Mouse (Mus musculus): ENCODE measurements at regions not wholly inside any gene's neighbourhood (a gene's known extent, or its start where the extent isn't known, plus 50 kb on each side); places are given as distances from the start of the nearest gene placed in this dataset.

DNA sequence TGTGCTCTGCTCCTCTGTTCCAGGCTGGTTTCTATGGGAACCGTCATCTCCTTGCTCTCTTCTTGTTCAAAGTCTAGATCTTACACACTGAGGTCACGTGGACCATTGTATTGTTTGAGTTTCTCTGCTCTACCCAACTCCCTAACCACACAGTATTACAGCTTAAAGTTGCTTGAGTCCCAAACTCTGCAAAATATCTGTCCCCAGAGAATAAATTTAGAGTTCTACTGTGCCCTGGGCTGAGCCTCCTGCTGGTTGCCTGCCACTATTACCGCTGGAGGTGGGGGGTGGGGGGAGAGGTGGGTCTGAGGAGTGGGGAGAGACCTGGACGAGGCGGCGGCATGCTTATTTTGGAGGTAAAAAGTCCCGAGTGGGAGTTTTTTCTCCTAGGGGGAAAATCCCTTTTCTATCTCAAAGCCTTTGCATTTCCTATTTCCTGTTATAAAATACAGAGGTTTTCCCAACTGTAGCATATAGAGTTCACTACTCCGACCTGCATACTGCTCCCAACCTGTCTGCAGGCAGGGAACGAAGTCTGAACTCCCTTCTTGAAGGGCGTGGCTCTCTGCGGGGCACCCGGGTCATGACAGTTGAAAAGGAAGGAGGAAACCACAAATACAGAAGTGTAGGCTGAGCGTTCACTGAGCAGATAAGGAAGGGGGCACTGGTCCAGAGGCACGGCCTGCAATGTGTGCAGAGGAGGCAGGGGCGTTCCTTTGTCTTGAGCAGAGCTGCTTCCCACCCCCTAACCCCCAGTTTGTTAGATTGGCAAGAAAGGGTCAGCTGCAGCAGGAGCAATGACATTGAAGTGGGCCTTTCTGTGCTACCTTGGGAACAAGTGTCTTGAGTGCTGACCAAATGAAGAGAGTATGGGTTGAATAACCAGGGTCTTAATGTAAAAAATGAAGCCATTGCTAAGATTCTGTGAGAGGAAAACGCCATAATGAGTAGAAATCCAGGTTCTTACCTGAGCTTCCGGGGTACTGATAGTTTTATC lies 188.7 kb downstream of the Akap7 start:
- DNase-seq = no peak

DNA sequence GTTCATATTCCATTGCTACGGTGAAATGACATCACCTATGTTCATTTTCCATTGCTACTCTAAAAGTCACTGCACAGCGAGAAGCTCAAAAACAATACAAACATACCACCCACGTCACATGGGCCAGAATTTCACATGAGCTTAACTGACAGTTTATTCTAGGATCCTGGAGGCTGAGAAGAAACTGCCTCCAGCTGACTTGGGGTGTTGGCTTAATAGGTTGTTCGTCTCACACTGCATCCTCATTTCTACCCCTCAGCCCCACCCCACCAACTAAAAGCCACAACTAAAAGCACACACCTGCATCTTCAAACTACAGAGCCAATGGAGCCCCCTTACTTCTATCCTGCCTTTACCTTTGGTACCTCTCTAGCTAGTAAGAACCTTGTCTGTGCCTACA lies 187.0 kb upstream of the Arg1 start:
- DNase-seq = no peak

DNA sequence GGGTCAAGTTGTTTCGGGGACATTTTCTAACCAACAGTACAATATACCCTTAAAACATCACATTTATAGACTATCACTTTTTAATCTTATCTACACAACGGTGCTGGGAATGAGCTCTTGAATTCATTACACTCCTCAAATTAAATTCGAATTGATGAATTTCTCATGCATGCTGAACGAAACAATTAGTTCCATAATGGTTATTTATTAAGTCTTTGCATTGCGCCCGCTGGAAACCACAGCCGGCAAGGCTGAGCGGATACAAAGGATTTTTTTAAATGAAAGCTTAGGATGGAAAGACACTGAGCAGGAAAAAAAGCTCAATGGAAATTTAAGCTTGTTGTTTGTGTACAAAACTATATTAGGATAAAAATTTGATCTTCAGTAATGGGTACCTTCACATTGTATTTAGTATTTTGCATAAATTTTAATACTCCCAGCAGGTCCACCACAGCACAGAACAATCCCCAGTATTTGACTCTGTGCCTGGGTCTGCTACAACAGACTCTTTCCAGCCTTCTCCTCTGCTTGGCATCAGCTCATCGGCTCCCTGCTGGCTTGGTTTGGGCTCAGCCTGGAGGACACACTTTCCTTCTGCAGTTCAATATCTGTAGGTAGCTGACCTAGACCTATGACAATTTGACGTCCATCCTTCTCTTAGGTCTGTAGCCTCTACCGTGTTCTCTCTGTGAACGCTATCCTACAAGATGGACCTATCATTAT lies 185.3 kb upstream of the Arg1 start:
- DNase-seq = no peak

DNA sequence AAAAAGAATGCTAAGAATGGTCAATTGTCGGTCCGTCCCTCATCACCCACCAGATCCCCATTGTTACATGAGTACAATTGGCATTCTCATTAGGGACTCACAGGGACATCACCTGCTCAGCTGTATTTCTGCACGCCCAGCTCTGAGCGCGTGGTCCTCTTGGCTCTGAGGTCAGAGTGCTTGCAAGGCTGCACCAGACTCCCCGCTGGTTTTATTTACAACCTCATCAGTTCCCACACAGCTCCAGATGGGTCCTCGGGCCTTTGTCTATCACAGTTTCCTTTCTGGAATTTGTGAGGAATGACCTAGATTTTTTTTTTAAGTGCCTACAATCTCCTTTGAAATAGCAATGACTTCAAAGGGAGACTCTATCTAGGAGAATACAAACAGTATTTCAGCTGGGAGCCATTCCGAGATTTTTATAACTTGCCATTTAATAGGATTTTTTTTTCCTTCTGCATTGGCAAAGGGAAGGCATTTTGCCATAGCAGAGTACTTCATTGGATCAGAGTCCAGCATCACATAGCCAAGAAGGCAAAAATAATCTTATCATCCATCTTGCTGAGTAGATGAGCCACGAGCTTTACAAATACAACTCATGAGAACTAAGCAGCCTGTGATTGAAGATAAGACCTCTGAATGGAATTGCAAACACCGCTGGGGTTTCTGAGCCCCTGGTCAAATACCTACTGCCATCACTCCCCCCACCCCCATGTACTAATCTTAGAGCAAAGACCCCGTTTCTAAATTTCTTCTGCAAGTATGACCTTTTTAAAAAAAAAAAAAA lies 184.5 kb upstream of the Arg1 start:
- DNase-seq = no peak

DNA sequence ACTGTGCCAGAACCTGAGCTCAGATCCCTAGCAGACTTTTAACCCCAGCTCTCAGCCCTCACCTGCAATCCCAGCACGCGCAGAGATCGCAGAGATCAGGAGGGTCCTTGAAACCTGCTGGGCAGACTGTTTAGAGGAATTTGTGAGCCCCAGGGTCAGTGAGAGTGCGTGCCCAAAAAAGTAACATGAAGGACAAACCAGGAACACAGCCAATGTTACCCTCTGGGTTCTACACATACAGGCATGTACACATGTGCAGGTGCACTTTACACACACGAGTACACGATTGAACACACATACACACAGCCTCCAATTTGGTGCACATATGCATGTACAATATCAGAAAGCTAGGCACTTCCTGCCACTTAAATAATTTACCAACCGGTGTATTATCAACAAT lies 183.9 kb upstream of the Arg1 start:
- no peak for DNase-seq

DNA sequence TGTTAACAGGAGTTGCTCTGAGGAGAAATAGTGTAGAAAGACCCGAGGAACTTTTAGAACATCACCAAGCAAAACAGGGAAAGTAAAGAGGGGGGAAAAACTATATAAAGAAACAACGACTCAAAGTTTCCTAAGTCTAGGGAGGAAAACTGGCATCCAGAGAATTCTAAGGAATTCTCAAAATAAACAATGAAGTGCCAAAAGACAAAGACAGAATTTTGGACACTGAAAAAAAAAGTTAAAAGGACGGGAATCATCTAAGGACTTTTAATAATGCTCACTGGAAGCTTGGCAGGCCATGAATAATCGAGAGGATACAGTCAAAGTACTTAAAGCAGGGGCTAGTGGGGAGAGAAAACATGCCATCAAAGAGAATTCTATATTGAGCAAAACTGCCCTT lies 170.8 kb upstream of the Arg1 start:
- no peak for DNase-seq

DNA sequence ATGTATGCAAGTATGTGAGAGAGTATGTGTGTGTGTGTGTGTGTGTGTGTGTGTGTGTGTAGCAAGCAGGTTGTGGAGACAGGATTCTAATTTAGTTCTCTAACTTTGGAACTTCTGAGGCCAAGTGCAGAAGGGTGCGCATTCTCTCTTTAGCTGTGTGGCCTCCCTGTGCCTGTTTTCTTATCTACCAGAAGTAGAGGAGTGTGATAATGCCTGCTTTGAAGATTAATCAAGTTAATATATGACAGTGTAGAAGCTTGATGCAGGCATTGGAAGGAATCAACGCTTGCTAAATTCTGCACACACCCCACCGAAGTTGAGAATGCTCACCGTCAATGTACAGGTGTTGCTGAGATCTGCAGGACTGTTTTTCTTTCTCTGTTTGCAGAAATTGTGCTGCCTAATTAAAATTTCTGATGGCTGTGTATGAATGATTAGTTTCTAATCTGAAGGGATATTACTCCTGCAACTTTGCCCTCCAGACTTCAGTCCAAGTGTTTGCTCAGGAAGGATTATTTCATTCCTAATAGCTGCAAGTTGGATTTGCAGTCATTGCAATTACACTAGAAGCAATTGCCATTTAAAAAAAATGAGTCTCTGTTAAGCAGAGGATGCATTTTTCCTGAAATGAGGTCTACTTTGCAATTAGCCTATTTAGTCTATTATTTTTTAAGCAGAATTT lies 162.6 kb upstream of the Arg1 start:
- DNase-seq = no peak

DNA sequence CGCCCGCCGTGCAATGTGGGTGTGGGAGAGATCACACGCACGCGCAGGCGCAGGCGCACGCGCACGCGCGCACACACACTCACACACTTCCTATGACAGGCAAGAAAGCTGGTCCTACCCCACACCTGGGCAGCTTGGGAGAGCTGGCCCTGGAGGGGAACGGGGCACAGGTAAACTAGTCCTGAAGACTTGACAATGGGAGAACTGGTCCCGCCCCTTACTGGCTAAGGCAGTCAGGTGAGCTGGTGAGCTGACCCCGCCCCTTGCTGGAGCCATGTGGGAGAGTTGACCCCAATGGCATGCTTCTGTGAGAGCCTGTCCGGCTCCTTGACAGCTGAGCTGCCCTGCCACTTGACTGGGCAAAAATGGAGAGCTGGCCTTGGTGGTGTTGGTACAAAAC lies 159.5 kb upstream of the Arg1 start:
- no peak for DNase-seq

DNA sequence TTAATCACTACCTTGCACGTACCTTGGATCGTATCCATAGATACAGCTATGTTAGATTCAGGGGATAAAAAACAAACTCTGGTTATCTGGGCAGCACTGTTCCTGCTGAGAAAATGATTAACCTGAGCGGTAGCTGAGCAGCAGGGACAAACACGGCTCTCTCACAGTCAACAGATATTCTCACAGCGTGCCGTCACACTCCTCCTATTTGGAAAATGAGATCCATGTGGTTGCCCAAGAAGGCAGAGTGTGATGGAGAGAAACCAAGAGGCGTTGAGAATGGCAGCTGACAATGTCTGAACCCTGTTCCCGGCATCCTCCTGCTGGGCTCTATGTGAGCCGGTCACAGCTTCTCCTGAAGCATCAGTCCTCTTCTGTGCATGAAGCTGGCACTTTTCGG lies 155.6 kb upstream of the Arg1 start:
- peak; percentile 14 for DNase-seq

DNA sequence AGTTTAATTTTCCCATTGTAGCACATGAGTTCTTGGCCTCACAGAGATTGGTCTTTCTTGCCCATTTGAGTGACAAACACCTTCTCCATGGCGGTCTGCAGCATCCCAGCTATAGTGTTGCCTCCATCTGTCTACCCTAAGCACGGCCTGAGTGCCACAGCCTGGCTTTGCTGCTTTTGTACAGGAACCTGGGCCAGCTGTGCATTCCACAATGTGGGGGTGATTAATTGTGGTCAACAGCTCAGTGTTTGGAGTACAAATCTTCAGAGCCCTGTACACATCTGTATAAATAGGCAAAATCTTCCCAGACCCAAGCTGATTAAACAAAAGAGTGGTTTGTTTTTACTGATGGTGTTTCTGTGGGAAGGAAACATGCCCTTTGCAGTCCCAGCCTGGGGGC lies 145.3 kb upstream of the Arg1 start:
- DNase-seq = no peak

DNA sequence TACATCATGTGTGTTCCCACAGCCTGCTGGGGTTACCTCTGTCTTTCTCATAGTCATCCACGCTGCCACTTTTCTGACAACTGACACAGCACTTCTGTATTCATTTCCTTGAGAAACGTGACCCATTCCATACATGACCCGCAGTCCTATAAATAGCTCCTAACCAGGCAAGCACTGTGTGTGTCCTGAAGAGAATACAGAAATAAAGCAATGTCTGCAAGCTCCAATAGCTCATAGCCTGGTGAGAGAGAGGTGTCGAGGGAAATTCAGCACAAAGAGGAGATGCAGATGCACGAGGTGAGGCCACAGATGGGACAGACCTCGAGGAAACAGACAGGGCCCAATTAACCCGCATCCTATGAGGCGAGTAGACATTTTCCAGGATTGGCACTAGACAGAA lies 141.0 kb upstream of the Arg1 start:
- no peak for DNase-seq

DNA sequence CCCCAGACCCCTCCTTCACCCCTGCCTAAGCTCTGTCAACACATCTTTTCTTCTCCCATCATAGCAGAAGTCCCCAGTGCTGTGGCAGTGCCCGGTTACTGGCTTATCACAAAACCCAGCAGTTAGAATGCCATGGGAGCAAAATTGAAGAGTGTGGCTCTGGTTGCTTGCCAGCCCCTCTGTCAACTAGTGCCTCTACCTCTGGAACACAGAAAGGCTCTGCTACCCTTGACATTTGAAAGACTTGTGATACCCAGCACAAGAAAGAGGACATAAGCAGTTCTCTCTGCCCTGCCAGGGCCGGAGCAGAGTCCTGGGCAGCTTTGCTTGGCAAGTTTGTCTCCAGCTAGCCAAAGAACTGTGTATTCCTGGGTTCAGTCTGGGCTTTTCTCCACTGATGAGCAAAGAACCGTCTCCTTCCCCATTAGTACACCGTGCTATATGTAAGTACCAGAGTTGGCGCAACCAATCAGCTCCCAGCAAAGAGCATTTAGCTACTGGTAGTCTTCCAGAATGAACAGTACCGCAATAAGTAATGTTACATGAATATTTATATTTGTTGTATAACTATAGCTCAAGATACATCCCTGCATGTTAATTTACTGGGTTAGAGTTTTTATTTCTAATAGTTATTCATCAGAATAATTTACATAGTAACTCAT lies 137.5 kb upstream of the Arg1 start:
- no peak for DNase-seq

DNA sequence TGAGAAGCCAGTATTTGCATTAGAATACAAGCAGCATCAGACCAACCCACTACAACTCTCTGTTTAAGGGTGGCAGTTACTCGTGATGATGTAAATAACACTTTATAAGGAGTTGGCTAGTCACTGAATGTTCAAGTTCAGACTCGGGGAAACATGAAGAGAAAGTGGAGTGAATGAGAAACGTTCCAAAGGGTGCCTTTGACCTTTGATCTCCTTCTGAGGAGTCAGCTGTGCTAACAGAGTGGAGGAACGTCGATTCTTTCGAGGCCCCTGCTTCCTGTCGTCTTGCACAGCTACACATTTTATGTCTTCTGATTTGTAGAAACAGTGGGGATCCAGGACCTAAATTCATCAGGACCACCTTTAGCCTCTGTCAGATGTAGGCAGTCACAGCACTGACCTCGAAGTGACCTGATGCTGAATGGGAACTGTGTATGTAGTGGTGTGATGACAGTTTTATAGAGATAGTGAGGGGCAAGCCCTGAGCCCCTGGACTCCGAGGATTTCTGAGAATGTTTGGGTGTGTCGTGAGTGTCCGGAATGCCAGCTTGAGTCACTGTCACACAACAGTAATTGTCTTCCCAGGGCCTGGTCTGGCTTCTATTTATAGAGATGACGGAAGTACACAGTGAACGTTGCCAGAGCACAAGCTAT lies 134.2 kb upstream of the Arg1 start:
- DNase-seq = no peak

DNA sequence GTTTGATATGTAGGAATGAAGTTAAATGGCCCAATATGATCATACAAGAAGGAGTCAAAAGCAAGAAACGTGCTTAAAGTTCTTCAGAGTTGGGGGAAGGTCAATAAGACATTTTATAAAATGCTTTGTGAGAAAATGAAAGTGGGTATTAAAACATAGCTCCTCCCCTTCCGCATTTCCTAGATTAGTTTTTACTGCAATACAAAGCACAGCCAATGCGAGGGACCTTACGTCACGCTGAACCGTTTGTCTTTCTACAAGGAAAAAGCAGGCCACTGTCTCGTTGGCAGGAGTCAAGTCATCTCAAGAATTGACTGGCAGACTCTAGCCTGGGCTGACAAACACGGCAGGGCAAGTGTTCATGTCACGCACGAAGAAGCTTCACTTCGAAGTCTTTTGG lies 131.4 kb upstream of the Arg1 start:
- DNase-seq = no peak

DNA sequence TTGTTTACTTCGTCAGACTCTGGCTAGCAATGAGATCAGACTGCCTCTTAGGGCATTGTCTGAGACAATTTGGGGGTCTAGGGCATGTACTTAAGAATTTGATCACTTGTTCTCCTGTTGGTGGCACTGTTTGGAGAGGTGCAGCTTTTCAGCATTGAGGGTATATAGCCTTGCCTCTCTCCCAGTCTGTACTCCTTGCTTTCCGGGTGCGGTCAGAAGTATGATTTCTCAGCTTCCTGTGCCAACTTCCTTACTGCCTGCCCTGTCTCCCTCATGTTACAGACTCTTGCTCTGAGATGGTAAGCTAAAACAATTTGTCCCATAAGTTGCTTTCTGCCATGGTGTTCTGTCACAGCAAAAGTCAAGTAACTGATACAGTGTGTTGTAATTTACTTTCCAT lies 124.7 kb upstream of the Arg1 start:
- DNase-seq = no peak

DNA sequence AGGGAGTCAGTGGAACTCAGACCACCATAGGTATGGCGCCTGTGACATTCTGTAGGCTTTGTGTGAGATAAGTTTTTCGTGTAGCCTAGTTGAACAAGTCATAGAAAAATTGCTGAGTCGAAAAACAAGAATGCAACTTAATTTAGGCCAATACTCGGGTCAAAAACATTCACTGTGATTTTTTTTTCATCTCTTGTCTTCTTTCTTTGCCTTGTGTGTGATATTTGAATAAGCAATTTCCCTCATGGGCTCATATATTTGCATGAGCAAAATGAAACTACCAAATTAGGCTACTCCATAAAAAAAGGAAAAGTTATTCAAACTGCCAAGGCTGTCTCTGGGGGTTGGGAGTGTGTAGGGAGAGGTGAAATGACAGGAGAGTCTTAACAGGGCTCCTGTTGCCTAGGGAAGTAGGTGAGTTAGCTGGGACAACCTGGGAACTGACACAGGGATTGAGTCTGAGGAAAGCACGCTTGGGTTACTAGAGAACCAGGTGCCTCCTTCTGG lies 124.1 kb upstream of the Arg1 start:
- DNase-seq = no peak

DNA sequence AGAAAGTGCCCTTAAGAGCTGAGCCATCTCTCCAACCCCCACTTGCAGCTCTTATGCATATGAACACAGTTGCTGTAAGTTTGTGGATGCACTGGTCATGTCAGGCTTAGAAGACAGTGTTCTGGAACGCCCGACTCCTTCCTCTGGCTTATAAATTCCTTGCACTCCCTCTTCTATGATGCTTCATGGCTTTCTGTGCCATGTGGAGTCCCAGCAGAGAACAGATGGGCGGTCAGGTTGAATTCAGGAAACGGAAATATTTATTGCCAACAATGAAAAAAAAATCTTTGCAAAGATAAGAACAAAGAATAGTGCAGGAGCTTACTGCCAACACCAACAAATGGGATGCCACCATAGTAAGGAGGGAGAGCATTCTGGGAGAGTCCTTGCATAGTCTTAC lies 113.9 kb upstream of the Arg1 start:
- DNase-seq = no peak

DNA sequence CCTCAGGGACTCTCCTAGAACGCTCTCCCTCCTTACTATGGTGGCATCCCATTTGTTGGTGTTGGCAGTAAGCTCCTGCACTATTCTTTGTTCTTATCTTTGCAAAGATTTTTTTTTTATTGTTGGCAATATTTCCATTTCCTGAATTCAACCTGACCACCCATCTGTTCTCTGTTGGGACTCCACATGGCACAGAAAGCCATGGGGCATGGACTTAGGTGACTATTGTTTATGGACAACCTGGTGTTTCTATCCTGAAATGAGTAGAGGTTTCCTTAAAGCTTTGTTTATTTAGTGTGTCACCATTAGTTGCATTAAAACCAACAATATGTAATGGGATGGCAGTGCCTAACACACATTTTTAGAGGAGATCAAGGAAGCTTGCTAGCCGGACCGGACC lies 112.6 kb upstream of the Arg1 start:
- DNase-seq = no peak

DNA sequence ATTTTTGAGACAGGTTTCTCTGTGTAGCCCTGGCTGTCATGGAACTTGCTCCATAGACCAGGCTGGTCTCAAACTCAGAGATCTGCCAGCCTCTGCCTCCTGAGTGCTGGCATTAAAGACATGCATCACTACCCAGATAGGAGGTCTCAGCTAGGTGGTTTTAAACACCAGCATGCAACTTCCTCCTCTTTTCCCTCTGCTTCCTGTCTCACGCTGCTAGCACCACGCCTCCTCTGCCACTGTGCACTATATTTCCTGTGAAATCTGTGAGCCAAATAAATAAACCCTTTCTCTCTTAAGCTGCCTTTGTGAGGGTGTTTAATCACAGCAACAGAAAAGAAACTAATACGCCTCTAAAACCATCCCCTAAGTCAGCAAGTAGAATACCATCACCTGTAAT lies 109.6 kb upstream of the Arg1 start:
- DNase-seq = no peak

DNA sequence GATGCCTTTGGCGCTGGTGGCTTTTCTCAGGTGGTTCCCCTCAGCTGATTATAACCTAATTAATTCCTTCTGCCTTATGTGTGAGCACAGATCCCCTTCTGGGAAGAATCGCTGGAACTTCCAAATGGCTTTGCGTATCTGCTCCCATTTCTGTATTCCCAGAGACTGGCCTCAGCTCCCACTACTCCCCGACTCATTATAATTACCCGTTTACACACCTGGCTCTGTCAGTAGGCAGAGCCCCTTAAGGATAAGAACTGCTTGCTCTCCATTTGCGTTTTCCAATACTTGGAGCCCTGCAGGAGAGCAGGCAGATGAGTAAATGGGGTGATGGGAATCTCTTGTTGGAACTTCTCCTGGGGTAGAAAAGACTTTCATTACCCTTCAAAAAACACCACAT lies 108.1 kb upstream of the Arg1 start:
- no peak for DNase-seq

DNA sequence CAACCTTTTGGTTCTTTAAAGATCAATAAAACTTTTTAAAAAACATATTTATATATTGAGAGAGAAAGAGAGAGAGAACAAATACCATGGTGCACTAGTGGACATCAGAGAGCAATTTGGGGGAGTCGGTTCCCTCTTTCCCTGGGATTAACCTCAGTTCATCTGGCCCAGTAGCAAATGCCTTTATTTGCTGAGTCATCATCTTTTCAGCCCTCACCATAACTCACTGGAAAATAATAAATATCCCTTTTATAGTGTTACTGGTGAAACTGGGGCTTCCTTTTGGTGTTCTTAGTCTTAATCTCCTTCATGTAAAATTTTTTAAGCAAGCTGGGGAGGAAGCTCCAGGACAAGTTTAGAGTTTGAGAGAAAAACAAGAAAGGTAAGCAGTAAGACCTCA lies 105.3 kb upstream of the Arg1 start:
- DNase-seq = no peak

All from kidney, postnatal 14 days (tissue).